Mouse (Mus musculus) monocyte, adult 2 months (primary cell): ENCODE measurements around the gene Maz.

Experiments used
- DNase-seq, 2 experiments: peaks; one replicate each; pipeline ENCODE4 v3.0.0; 2022; ENCODE audit warnings: low spot score in 2 of 2, low read depth in 1 of 2

The Maz gene

DNA sequence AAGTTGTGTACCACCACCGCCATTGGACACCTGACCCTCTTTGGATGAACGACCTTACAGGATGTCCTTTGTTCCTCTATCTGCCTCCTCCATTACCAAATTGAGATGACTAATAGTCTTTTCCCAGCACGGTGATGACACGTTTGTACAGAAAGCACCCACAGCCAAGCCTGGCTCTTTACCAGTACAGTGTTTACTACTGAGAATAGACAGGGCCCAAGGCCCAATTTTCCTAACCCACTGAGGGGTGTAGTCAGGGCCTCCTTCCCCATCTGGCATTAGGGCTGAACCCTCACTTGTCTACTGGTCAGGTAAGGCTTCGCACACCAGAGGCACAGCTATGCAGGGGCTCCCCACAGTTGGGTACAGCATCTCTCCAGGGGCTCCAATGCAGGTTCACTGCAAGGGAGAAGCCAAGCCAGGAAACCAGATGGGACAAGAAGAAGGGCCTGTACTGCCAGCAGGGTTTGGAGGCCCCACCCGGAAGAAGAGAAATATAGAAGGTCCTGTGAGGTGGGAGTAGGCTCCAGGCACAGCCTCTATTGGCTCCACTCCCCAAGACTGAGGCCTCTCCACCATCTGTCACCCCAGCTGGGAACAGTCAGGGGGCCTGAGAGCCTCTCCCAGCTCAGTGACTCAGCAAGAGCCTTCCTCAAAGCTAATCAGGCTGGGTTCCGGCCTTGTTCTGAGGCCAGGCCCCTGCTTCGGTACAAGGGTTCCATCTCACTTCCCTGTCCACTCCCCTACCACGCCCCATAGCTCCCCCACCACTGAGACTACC lies 18.4 kb downstream of the Maz start:
- peak; percentile 64 to 73 for DNase-seq

GRCm38 (mm10) chr7:127007313-127008024 lies 19.4 kb downstream of the Maz start:
- DNase-seq: no peak

- DNase-seq: no peak
These were observed 22.5 kb downstream of the Maz start for GRCm38 (mm10) chr7:127004122-127004875.

DNA sequence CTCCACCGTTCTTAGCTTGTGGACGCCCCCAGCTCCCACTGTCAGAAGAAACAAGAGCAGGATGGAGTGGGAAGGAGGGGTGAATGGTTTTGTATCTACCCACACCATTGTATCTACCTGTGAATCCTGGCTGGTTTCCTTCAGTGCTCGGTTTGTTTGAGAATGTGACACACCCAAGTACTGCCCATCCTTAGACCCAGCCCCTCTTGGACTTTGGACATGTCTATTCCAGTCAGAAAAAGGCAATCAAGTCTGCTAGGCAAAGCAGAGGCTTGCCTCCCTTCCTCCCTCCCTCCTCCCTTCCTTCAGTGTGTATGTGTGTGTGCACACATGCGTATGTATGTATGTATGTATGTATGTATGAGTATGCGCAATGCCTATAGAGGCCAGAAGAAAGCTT lies 23.2 kb downstream of the Maz start:
- no peak for DNase-seq

DNA sequence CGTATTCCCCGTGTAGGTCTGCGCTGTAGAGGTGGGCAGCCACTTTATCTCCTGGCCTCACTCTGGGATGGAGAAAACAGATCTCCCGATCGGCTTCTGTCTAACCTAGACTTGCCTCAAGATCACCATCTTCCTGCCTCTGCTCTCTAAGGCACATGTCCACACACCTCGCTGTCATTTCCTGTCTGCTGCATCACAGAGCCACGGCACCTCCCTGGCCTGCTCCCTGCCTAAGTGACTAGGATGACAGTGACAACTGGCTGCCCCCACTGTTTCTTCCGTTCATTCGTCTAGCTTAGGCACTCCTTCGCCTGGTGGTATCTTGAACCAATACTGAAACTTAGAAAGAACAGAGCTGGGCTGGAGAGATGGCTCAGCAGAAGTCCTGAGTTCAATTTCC lies 27.3 kb downstream of the Maz start:
- no peak for DNase-seq

DNA sequence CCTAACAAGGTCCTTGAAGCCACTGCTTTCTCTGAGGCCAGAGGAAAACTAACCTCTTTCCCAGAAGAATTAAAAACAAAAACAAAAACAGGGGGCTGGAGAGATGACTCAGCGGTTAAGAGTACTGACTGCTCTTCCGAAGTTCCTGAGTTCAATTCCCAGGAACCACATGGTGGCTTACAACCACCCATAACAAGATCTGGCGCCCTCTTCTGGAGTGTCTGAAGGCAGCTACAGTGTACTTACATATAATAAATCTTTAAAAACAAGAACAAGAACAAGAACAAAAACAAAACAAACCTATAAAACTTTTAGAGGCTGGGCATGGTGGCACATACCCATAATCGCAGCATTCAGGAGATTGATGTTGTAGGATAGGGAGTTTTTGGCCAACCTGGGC lies 30.4 kb downstream of the Maz start:
- no peak for DNase-seq

- no peak for DNase-seq
These were observed 38.0 kb downstream of the Maz start for GRCm38 (mm10) chr7:126988816-126989215.

DNA sequence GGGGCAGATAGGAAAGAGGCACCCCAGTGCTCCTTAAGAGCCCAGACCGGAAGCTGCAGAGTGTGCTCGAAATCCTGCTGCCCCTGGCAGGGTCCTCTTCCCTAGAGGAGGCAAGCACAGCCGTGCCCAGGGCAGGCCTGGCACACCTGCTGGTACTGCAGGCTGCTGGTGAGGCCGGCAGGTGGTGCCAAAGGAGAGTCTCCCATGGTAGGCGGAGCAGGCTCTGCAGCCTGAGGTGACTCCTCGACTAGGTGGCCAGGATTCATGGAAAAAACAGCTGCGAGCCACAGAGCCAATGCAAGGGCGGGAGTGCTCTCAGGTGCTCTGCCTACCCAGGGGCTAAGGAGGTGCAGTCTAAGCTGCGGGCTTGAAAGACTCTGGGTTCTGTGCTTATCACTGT lies 40.5 kb downstream of the Maz start:
- no peak for DNase-seq

- DNase-seq: no peak
These were observed 42.0 kb downstream of the Maz start for GRCm38 (mm10) chr7:126984667-126985444.

DNA sequence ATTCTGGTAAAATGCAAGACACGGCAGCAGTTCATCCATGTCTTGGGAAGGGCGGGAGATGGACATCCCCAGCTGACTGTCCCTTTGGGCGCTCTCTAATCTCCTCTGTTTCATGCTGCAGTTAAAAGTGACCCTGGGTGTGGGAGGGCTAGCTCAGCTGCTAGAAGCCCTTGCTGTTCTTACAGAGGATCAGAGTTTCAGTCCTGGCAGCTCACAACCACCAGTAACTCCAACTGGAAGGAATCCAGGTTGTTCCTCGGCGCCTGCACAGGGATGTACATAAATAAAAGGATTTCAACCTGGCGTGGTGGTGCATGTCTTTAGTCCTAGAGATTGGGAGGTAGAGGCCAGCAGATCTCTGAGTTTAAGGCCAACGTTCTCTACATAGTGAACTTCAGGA lies 43.7 kb downstream of the Maz start:
- DNase-seq: no peak

- no peak for DNase-seq
These were observed 44.8 kb downstream of the Maz start for GRCm38 (mm10) chr7:126982054-126982453.

DNA sequence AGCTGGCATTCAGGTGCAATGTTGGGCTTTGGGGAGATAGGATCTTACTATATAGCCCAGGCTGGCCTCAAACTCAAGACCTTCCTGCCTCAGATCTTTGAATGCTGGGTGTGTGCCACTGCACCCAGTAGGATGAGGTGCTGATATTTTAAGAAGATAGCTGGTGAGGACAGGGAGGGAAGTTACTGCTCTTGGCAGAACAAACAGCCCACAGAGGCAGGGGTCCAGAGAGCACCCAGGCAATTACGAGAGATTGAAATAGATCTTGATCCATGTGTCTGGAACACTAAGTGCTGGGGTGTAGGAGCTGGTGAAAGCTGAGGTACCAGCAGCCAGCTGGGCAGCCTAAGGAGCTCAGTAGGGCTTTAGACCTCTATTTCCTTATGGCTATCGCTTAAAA lies 45.2 kb downstream of the Maz start:
- no peak for DNase-seq

GRCm38 (mm10) chr7:126978841-126979240 lies 48.0 kb downstream of the Maz start:
- no peak for DNase-seq

GRCm38 (mm10) chr7:126976878-126977459 lies 49.9 kb downstream of the Maz start:
- no peak for DNase-seq

GRCm38 (mm10) chr7:126975950-126976866 lies 50.6 kb downstream of the Maz start, which contains the start of gene Cdiptos:
TSS of gene Cdiptos (minus strand) at chr7:126976098.
- peak; percentile 88 to 91 for DNase-seq

DNA sequence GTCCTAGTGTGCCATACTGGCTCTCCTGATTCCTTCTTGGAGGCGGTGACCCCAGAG lies 51.1 kb downstream of the Maz start, which contains the start of gene Cdipt:
Gene Cdipt (plus strand): TSS at position 22 of the 57 bp plus-strand sequence.
- no peak for DNase-seq

DNA sequence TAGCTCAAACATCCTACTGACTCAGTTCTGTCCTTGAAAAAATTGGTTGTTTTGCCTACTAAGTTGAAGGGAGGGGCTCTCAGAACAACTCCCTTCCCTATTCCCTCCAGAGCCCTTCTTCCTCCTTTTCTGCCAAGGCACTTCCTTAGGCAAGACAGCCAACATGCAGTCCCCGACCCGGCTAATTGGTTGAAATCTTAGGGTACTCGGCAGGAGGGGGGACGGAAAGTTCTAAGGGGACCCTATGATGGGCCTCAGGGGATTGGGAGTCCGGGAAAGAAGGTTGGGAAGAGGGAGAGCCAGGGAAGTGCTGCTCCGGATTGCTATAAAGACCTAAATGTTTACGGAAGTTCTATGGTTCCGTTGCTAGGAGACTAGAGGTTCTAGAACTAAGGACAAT lies 51.3 kb downstream of the Maz start:
- DNase-seq: peak in 1 of 2 experiments; percentile 30
